Mouse (Mus musculus): ENCODE data around the gene Pold3.

DNA sequence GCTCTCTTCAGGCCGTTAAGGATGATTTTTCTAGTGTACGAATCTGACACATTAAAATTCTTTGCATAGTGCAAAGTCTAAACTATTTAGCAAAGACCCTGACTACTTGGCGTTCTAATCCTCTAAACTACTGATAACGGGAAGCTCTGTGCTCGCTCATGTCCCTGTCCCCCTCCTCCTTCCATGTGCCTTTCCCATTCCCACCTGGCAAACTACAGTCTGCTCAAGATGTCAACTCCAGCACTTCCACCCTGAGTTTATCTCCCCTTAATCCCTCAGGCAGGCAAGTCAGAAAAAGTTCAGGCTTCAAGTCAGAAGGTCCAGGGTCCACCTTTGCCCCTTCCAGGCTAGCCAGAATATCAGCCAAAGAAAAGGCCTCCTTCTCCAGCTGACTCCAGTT, 45.1 kb downstream of the Pold3 start:
- TF ChIP-seq MAX (IDR thresholded peaks at IDR 0.05) (no peak), CTCF (IDR thresholded peaks at IDR 0.05; ENCODE audit: control insufficient read depth, insufficient read depth, insufficient read length) (no peak), USF1 (IDR thresholded peaks at IDR 0.05; ENCODE audit: low read depth) (no peak), CEBPB (IDR thresholded peaks at IDR 0.05; ENCODE audit: low read depth) (no peak), MYOD1 (IDR thresholded peaks at IDR 0.05; ENCODE audit: control insufficient read depth, insufficient read length, low read depth) (no peak), MYOG (IDR thresholded peaks at IDR 0.05; ENCODE audit: control insufficient read depth, extremely low read depth, insufficient read length) (no peak)

Data from C2C12 (cell line).